Mouse (Mus musculus) megakaryocyte, embryonic 14.5 days (primary cell): ENCODE data around the gene Srsf1.

Source experiments
- FLI1 ChIP-seq: IDR thresholded peaks from 2 replicates; pipeline ENCODE4 v1.6.1; 2012; ENCODE audit warnings: low read length, inconsistent platforms, mixed read lengths
- GATA1 ChIP-seq: IDR thresholded peaks from 3 replicates; pipeline ENCODE4 v1.6.1; 2012; ENCODE audit warnings: mixed read lengths, low read length, inconsistent platforms, borderline replicate concordance

- TF ChIP-seq GATA1 (no peak), FLI1 (no peak)
Observed at GRCm38 (mm10) chr11:88090293-88090692, 43.1 kb downstream of the Srsf1 start.
